Mouse (Mus musculus) heart, postnatal 14 days (tissue): Measurements from ENCODE around the gene Abi1. TPM values are rescaled to one million over a fixed set of nuclear protein-coding genes. Genes with fewer than 3 reads are reported as not detected.
"Not testable (repeated sequence)": the region's sequence is repeated elsewhere in the genome, so short reads cannot be mapped to it uniquely, and the experiment has no call there.

Source experiments
- DNase-seq, 2 experiments: peaks; one replicate each; pipeline ENCODE4 v3.0.0; 2021 to 2022
- intact Hi-C: fragments of 180-260 bp; cut with DNase I; formaldehyde crosslinking; loops from one replicate; pipeline ENCODE4 v1.15.1; 2025
- total RNA-seq, 2 experiments: library from RNA; stranded (reverse); gene quantifications; 2 replicates each; pipeline ENCODE4 v1.2.3; 2021

Gene Abi1
- total RNA-seq, 2 experiments from 2014 or later: 29.0 to 32.6 TPM

- peak; percentile 48 to 61 for DNase-seq
- intact Hi-C loops: loop anchor here (2.0 to 10.0 kb wide), 3 partner anchors 53 to 145 kb away; partner anchors contain the start of gene Pdss1
Observed at GRCm38 (mm10) chr2:23039082-23040000, 700 bp downstream of the Abi1 start.

GRCm38 (mm10) chr2:23035467-23035866 is 4.6 kb downstream of the Abi1 start:
- intact Hi-C loops: loop anchor here (5.0 to 10.0 kb wide), 2 partner anchors 78 to 141 kb away; partner anchors contain the start of gene Pdss1
- no peak for DNase-seq

- intact Hi-C loops: loop anchor here (5.0 to 10.0 kb wide), 2 partner anchors 78 to 140 kb away; partner anchors contain the start of gene Pdss1
- DNase-seq: no peak
Observed at GRCm38 (mm10) chr2:23034692-23035435, 5.2 kb downstream of the Abi1 start.

- DNase-seq: no peak
- intact Hi-C loops: loop anchor here (10.0 kb wide), 1 partner anchor 136 kb away; the partner anchor contains the start of gene Pdss1
Observed at GRCm38 (mm10) chr2:23030631-23031030, 9.4 kb downstream of the Abi1 start.

GRCm38 (mm10) chr2:23028826-23029225 is 11.2 kb downstream of the Abi1 start:
- DNase-seq: no peak

GRCm38 (mm10) chr2:23026379-23026778 is 13.7 kb downstream of the Abi1 start:
- intact Hi-C loops: loop anchor here (5.0 kb wide), 1 partner anchor 39 kb away; no protein-coding TSS in a partner anchor
- DNase-seq: no peak

More at GRCm38 (mm10) chr2:23028826-23029225, 11.2 kb downstream of the Abi1 start:
- intact Hi-C loops: loop anchor here (5.0 kb wide), 1 partner anchor 42 kb away; no protein-coding TSS in a partner anchor

- intact Hi-C loops: no loop called here
- no peak for DNase-seq
Observed at GRCm38 (mm10) chr2:23023714-23024282, 16.2 kb downstream of the Abi1 start.

- DNase-seq: no peak
- intact Hi-C loops: no loop called here
Observed at GRCm38 (mm10) chr2:23023023-23023422, 17.0 kb downstream of the Abi1 start.

- intact Hi-C loops: no loop called here
- DNase-seq: peak; percentile 15 to 35
Observed at GRCm38 (mm10) chr2:23021721-23022120, 18.3 kb downstream of the Abi1 start.

- no peak for DNase-seq
- intact Hi-C loops: no loop called here
Observed at GRCm38 (mm10) chr2:23021320-23021719, 18.7 kb downstream of the Abi1 start.

- no peak for DNase-seq
- intact Hi-C loops: no loop called here
Observed at GRCm38 (mm10) chr2:23019170-23019569, 20.9 kb downstream of the Abi1 start.

- no peak for DNase-seq
Observed at GRCm38 (mm10) chr2:23016121-23016520, 23.9 kb downstream of the Abi1 start.

GRCm38 (mm10) chr2:23015335-23015734 is 24.7 kb downstream of the Abi1 start:
- intact Hi-C loops: no loop called here
- DNase-seq: no peak

More at GRCm38 (mm10) chr2:23016121-23016520, 23.9 kb downstream of the Abi1 start:
- intact Hi-C loops: loop anchor here (2.0 kb wide), 1 partner anchor 13 kb away; no protein-coding TSS in a partner anchor

- intact Hi-C loops, DNase-seq: not testable (repeated sequence)
Observed at GRCm38 (mm10) chr2:23014935-23015334, 25.1 kb downstream of the Abi1 start.

- no peak for DNase-seq
- intact Hi-C loops: no loop called here
Observed at GRCm38 (mm10) chr2:23008256-23008655, 31.8 kb downstream of the Abi1 start.

GRCm38 (mm10) chr2:23007577-23007976 is 32.5 kb downstream of the Abi1 start:
- no peak for DNase-seq
- intact Hi-C loops: no loop called here

- intact Hi-C loops: no loop called here
- no peak for DNase-seq
Observed at GRCm38 (mm10) chr2:23007149-23007548, 32.9 kb downstream of the Abi1 start.

- peak; percentile 8 to 13 for DNase-seq
- intact Hi-C loops: no loop called here
Observed at GRCm38 (mm10) chr2:23006219-23006618, 33.8 kb downstream of the Abi1 start.

GRCm38 (mm10) chr2:23002637-23003036 is 37.4 kb downstream of the Abi1 start:
- no peak for DNase-seq
- intact Hi-C loops: loop anchor here (2.0 kb wide), 1 partner anchor 14 kb away; no protein-coding TSS in a partner anchor

- intact Hi-C loops: no loop called here
- no peak for DNase-seq
Observed at GRCm38 (mm10) chr2:22999620-23000019, 40.4 kb downstream of the Abi1 start.
